Mouse (Mus musculus): ENCODE data around the gene Jade2.

GRCm38 (mm10) chr11:51805221-51805981 is 52.1 kb downstream of the Jade2 start:
- TF ChIP-seq CTCF (IDR thresholded peaks at IDR 0.05; ENCODE audit: borderline replicate concordance, insufficient read depth, low read depth, low read length): no peak
- TF ChIP-seq POLR2A (IDR thresholded peaks at IDR 0.05; ENCODE audit: borderline replicate concordance, insufficient read depth, low read length): peak; percentile 86; the same call in 1 of the 2 replicates

Measured in cerebellum, adult 2 months (tissue).